Mouse (Mus musculus): ENCODE data around the gene Krtcap3. TPM values are rescaled to one million over a fixed set of nuclear protein-coding genes. Genes with fewer than 3 reads are reported as not detected.

The Krtcap3 gene
- total and polyA plus RNA-seq, 2 experiments from 2014 or later, result 2.4 to 2.9 TPM

DNA sequence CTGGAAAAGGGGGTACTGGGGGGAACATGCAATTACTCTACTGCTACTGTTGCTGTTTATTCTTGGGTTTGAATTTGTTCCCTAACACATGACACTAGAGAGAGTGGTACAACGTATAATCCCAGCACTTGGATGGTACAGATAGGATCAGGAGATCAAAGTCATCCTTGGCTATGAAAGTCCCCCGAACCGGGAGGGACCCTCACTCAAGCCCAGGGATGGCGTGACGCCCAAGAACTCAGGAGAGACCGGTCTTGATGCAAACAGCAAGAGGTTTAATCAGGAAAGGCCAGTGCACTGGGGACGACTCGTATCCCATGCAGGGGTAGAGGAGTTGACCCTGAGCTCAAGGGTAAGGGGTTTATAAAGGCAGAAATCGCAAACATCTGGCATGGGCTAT lies 28.8 kb upstream of the Krtcap3 start:
- TF ChIP-seq CTCF (IDR thresholded peaks at IDR 0.05; ENCODE audit: low read depth), result no peak
- H3K4me2 ChIP-seq (ENCODE audit: low read depth, low read length), result no peak overlapping the region
- H3K4me3 ChIP-seq (ENCODE audit: low read length), result no peak overlapping the region
- H3K27ac ChIP-seq, result no peak overlapping the region
- DNase-seq (ENCODE audit: low spot score) (no peak), ATAC-seq (no peak)
- H3K4me1 ChIP-seq (ENCODE audit: insufficient read depth, low read length), result no peaks in the 10 kb centered on the region
- H3K27me3 ChIP-seq (ENCODE audit: insufficient read depth, low read length), result no peaks in the 10 kb centered on the region
- H3K36me3 ChIP-seq (ENCODE audit: insufficient read depth, low read length), result no peaks in the 10 kb centered on the region
- H3K9me3 ChIP-seq (ENCODE audit: low read length), result no peaks in the 10 kb centered on the region
- H3K9ac ChIP-seq (replicated peaks; ENCODE audit: low read length), result no peak overlapping the region
- 92% methylated on average over 9 of the region's 9 CpGs for WGBS

GRCm38 (mm10) chr5:31226641-31227040 lies 24.9 kb upstream of the Krtcap3 start:
- ATAC-seq (no peak), DNase-seq (ENCODE audit: low spot score) (no peak)
- no peak overlapping the region for H3K4me3 ChIP-seq (ENCODE audit: low read length)
- H3K9ac ChIP-seq (replicated peaks; ENCODE audit: low read length), result no peak overlapping the region
- H3K27me3 ChIP-seq (ENCODE audit: insufficient read depth, low read length), result no peaks in the 10 kb centered on the region
- 88% methylated on average over 1 of the region's 1 CpGs for WGBS
- no peak overlapping the region for H3K4me2 ChIP-seq (ENCODE audit: low read depth, low read length)
- H3K27ac ChIP-seq, result no peak overlapping the region
- H3K4me1 ChIP-seq (ENCODE audit: insufficient read depth, low read length), result no peaks in the 10 kb centered on the region
- H3K36me3 ChIP-seq (ENCODE audit: insufficient read depth, low read length), result no peaks in the 10 kb centered on the region
- H3K9me3 ChIP-seq (ENCODE audit: low read length), result no peaks in the 10 kb centered on the region
- no peak for TF ChIP-seq CTCF (IDR thresholded peaks at IDR 0.05; ENCODE audit: low read depth)

- TF ChIP-seq CTCF (IDR thresholded peaks at IDR 0.05; ENCODE audit: low read depth), result no peak
- Histone ChIP-seq H3K4me1 (ENCODE audit: insufficient read depth, low read length) (peaks cover 5% of the 10 kb centered on the region; the same call in 1 of the 2 replicates), H3K27ac (peak within 1 kb of the TSS; percentile 95), H3K9ac (replicated peaks; ENCODE audit: low read length) (peak within 1 kb of the TSS; percentile 95), H3K27me3 (ENCODE audit: insufficient read depth, low read length) (no peaks in the 10 kb centered on the region), H3K4me3 (ENCODE audit: low read length) (peak within 1 kb of the TSS; percentile 88), H3K36me3 (ENCODE audit: insufficient read depth, low read length) (peaks cover 19% of the 10 kb centered on the region), H3K4me2 (ENCODE audit: low read depth, low read length) (peak within 1 kb of the TSS; percentile 93), H3K9me3 (ENCODE audit: low read length) (0 out of 2 replicates have a peak, but pooled peaks cover 2% of the 10 kb centered on the region)
- DNase-seq (ENCODE audit: low spot score) (peak; percentile 98), ATAC-seq (peak; percentile 98)
- under 1% methylated on average over 68 of the region's 103 CpGs for WGBS
Measured at GRCm38 (mm10) chr5:31240637-31241521, 10.6 kb upstream of the Krtcap3 start, which contains the start of the genes Nrbp1 and Gm9970. Gene Nrbp1 (plus strand): TSS chr5:31240864. Gene Gm9970 (minus strand): TSS chr5:31241232.

DNA sequence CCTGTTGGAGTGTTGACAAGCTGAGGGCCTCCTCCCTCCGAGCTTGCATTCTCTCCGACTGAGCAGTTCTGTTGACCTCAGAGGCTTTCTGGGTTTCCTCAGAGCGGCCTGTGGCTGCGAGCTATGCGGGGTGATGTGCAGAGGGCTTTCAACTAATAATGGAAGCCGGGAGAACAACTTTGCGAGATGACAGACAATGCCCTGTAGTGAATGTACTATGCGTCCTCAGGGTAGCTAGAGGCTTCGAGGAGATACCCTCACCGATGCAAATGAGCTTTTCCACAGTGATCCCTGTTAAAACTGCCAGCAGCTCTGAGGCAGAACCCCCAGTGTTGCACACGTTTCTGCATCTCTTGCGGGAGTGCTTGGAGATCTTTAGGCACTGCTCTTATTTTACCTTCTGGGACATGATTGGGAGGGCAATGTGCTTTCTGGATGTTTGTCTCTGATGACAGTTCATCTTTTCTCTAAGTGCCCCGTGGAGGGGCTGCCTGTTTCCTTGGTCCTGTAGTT lies 9.9 kb upstream of the Krtcap3 start:
- Histone ChIP-seq H3K4me2 (ENCODE audit: low read depth, low read length) (peak overlapping the region; percentile 93), H3K4me3 (ENCODE audit: low read length) (peak overlapping the region; percentile 88), H3K9me3 (ENCODE audit: low read length) (0 out of 2 replicates have a peak, but pooled peaks cover 1% of the 10 kb centered on the region), H3K36me3 (ENCODE audit: insufficient read depth, low read length) (peaks cover 26% of the 10 kb centered on the region), H3K27me3 (ENCODE audit: insufficient read depth, low read length) (no peaks in the 10 kb centered on the region), H3K27ac (peak overlapping the region; percentile 95), H3K9ac (replicated peaks; ENCODE audit: low read length) (peak overlapping the region; percentile 95), H3K4me1 (ENCODE audit: insufficient read depth, low read length) (peaks cover 5% of the 10 kb centered on the region; the same call in 1 of the 2 replicates)
- WGBS, result 0% methylated on average over 13 of the region's 13 CpGs
- no peak for TF ChIP-seq CTCF (IDR thresholded peaks at IDR 0.05; ENCODE audit: low read depth)
- ATAC-seq, result no peak
- peak; percentile 10 for DNase-seq (ENCODE audit: low spot score)

- ATAC-seq (no peak), DNase-seq (ENCODE audit: low spot score) (no peak)
- peaks cover 5% of the 10 kb centered on the region; the same call in 1 of the 2 replicates for H3K4me1 ChIP-seq (ENCODE audit: insufficient read depth, low read length)
- TF ChIP-seq CTCF (IDR thresholded peaks at IDR 0.05; ENCODE audit: low read depth), result no peak
- 22% methylated on average over 10 of the region's 10 CpGs for WGBS
- H3K4me3 ChIP-seq (ENCODE audit: low read length), result peak overlapping the region; percentile 88
- H3K9me3 ChIP-seq (ENCODE audit: low read length), result no peaks in the 10 kb centered on the region
- H3K27ac ChIP-seq, result no peak overlapping the region
- no peaks in the 10 kb centered on the region for H3K27me3 ChIP-seq (ENCODE audit: insufficient read depth, low read length)
- peak overlapping the region; percentile 93 for H3K4me2 ChIP-seq (ENCODE audit: low read depth, low read length)
- peaks cover 31% of the 10 kb centered on the region for H3K36me3 ChIP-seq (ENCODE audit: insufficient read depth, low read length)
- peak overlapping the region; percentile 95; the same call in 1 of the 2 replicates for H3K9ac ChIP-seq (replicated peaks; ENCODE audit: low read length)
Measured at GRCm38 (mm10) chr5:31242191-31242590, 9.3 kb upstream of the Krtcap3 start.

- H3K9ac ChIP-seq (replicated peaks; ENCODE audit: low read length), result no peak overlapping the region
- TF ChIP-seq CTCF (IDR thresholded peaks at IDR 0.05; ENCODE audit: low read depth), result no peak
- H3K4me2 ChIP-seq (ENCODE audit: low read depth, low read length), result no peak overlapping the region
- H3K9me3 ChIP-seq (ENCODE audit: low read length), result no peaks in the 10 kb centered on the region
- no peak overlapping the region for H3K27ac ChIP-seq
- WGBS, result 56% methylated on average over 4 of the region's 4 CpGs
- H3K4me1 ChIP-seq (ENCODE audit: insufficient read depth, low read length), result no peaks in the 10 kb centered on the region
- H3K4me3 ChIP-seq (ENCODE audit: low read length), result no peak overlapping the region
- ATAC-seq (peak; percentile 45; the same call in 1 of the 2 replicates), DNase-seq (ENCODE audit: low spot score) (no peak)
- H3K36me3 ChIP-seq (ENCODE audit: insufficient read depth, low read length), result peaks cover 73% of the 10 kb centered on the region
- no peaks in the 10 kb centered on the region for H3K27me3 ChIP-seq (ENCODE audit: insufficient read depth, low read length)
Measured at GRCm38 (mm10) chr5:31250716-31251115, 775 bp upstream of the Krtcap3 start.
